Mouse (Mus musculus) midbrain, embryonic 16.5 days (tissue): ENCODE results near the gene Cables2. TPM values are rescaled to one million over a fixed set of nuclear protein-coding genes. Genes with fewer than 3 reads are reported as not detected.

ENCODE experiments used
- ATAC-seq: fragments of 200-750 bp; cut with Nextera tagmentation; 2 replicates; pipeline ENCODE4 v1.8.0; 2017; ENCODE audit warnings: moderate TSS enrichment
- H3K27ac ChIP-seq: fragments of 300-500 bp; sonication (generic); 2 replicates; pipeline ENCODE4 v1.5.1; 2014; ENCODE audit warnings: mild to moderate bottlenecking, low read length, mixed read lengths
- H3K27me3 ChIP-seq: fragments of 300-500 bp; sonication (generic); 2 replicates; pipeline ENCODE4 v1.6.1; 2014; ENCODE audit warnings: low read depth, low read length, mixed read lengths; ENCODE audit not compliant: control insufficient read depth, insufficient read depth
- H3K36me3 ChIP-seq: fragments of 300-500 bp; sonication (generic); 2 replicates; pipeline ENCODE4 v1.6.1; 2014; ENCODE audit warnings: mild to moderate bottlenecking, low read length, moderate library complexity, mixed read lengths; ENCODE audit not compliant: control insufficient read depth, insufficient read depth
- H3K4me1 ChIP-seq: fragments of 300-500 bp; sonication (generic); 2 replicates; pipeline ENCODE4 v1.6.1; 2014; ENCODE audit warnings: mild to moderate bottlenecking, low read length, mixed read lengths; ENCODE audit not compliant: control insufficient read depth, insufficient read depth
- H3K4me2 ChIP-seq: fragments of 300-500 bp; sonication (generic); 2 replicates; pipeline ENCODE4 v1.6.1; 2014; ENCODE audit warnings: mild to moderate bottlenecking, low read length, mixed read lengths
- H3K4me3 ChIP-seq: fragments of 300-500 bp; sonication (generic); 2 replicates; pipeline ENCODE4 v1.5.1; 2014; ENCODE audit warnings: low read depth, mild to moderate bottlenecking, low read length, moderate library complexity, mixed read lengths
- H3K9ac ChIP-seq: fragments of 300-500 bp; sonication (generic); 2 replicates; pipeline ENCODE4 v1.6.1; 2014; ENCODE audit warnings: low read depth, low read length, mixed read lengths
- H3K9me3 ChIP-seq: fragments of 300-500 bp; sonication (generic); replicated peaks from 2 replicates; pipeline ENCODE4 v1.6.1; 2014; ENCODE audit warnings: mild to moderate bottlenecking, low read length, mixed read lengths; ENCODE audit not compliant: control insufficient read depth, poor library complexity, severe bottlenecking
- WGBS: fragments of 180-500 bp; shearing (Covaris S2); extraction: QIAGEN DNeasy Blood & Tissue Kit; methylation state at CpG from one replicate; pipeline ENCODE4 v1.1.7; 2014; 5-methylcytosine and 5-hydroxymethylcytosine counted together
- polyA plus RNA-seq: library from polyadenylated mRNA; unstranded; fragments of >200 nt; fragmentation: Nextera tagmentation; extraction: Ambion mirVana; gene quantifications from 2 replicates; pipeline ENCODE4 v1.2.1, GENCODE M21; 2015

The Cables2 gene
- polyA plus RNA-seq, 1 experiment from 2014 or later, result 24.2 TPM

GRCm38 (mm10) chr2:180306009-180306408 lies 32.7 kb upstream of the Cables2 start:
- no peaks in the 10 kb centered on the region; the same call in 1 of the 2 replicates for H3K9me3 ChIP-seq
- no peaks in the 10 kb centered on the region for H3K36me3 ChIP-seq
- no peak for ATAC-seq
- no peak overlapping the region for H3K9ac ChIP-seq
- no peaks in the 10 kb centered on the region for H3K27me3 ChIP-seq
- H3K4me2 ChIP-seq, result no peak overlapping the region
- WGBS, result 82% methylated on average over 2 of the region's 2 CpGs
- no peak overlapping the region for H3K27ac ChIP-seq
- no peak overlapping the region for H3K4me3 ChIP-seq
- H3K4me1 ChIP-seq, result no peaks in the 10 kb centered on the region

GRCm38 (mm10) chr2:180305490-180305889 lies 32.2 kb upstream of the Cables2 start:
- Histone ChIP-seq H3K4me1 (no peaks in the 10 kb centered on the region), H3K36me3 (no peaks in the 10 kb centered on the region), H3K27me3 (no peaks in the 10 kb centered on the region), H3K9ac (no peak overlapping the region), H3K27ac (no peak overlapping the region), H3K4me3 (no peak overlapping the region), H3K9me3 (no peaks in the 10 kb centered on the region; the same call in 1 of the 2 replicates), H3K4me2 (no peak overlapping the region)
- WGBS, result 84% methylated on average over 3 of the region's 3 CpGs
- no peak for ATAC-seq

GRCm38 (mm10) chr2:180304554-180304953 lies 31.3 kb upstream of the Cables2 start:
- 62% methylated on average over 4 of the region's 4 CpGs for WGBS
- Histone ChIP-seq H3K4me3 (no peak overlapping the region), H3K27ac (no peak overlapping the region), H3K27me3 (no peaks in the 10 kb centered on the region), H3K4me1 (no peaks in the 10 kb centered on the region), H3K9ac (no peak overlapping the region), H3K36me3 (no peaks in the 10 kb centered on the region), H3K4me2 (no peak overlapping the region), H3K9me3 (no peaks in the 10 kb centered on the region; the same call in 1 of the 2 replicates)
- ATAC-seq, result no peak

GRCm38 (mm10) chr2:180303468-180303867 lies 30.2 kb upstream of the Cables2 start:
- Histone ChIP-seq H3K27ac (no peak overlapping the region), H3K27me3 (no peaks in the 10 kb centered on the region), H3K36me3 (no peaks in the 10 kb centered on the region), H3K4me1 (no peaks in the 10 kb centered on the region), H3K9ac (no peak overlapping the region), H3K4me2 (no peak overlapping the region), H3K9me3 (no peaks in the 10 kb centered on the region; the same call in 1 of the 2 replicates), H3K4me3 (no peak overlapping the region)
- 86% methylated on average over 12 of the region's 12 CpGs for WGBS
- ATAC-seq, result no peak

GRCm38 (mm10) chr2:180302201-180302600 lies 28.9 kb upstream of the Cables2 start:
- H3K4me3 ChIP-seq, result no peak overlapping the region
- ATAC-seq, result no peak
- H3K27ac ChIP-seq, result no peak overlapping the region
- H3K9ac ChIP-seq, result no peak overlapping the region
- H3K9me3 ChIP-seq, result no peaks in the 10 kb centered on the region; the same call in 1 of the 2 replicates
- H3K27me3 ChIP-seq, result no peaks in the 10 kb centered on the region
- no peaks in the 10 kb centered on the region for H3K4me1 ChIP-seq
- no peak overlapping the region for H3K4me2 ChIP-seq
- WGBS, result 80% methylated on average over 4 of the region's 4 CpGs
- no peaks in the 10 kb centered on the region for H3K36me3 ChIP-seq

GRCm38 (mm10) chr2:180300771-180301170 lies 27.5 kb upstream of the Cables2 start:
- H3K4me3 ChIP-seq, result no peak overlapping the region
- H3K27ac ChIP-seq, result no peak overlapping the region
- H3K4me1 ChIP-seq, result no peaks in the 10 kb centered on the region
- H3K4me2 ChIP-seq, result no peak overlapping the region
- no peaks in the 10 kb centered on the region; the same call in 1 of the 2 replicates for H3K9me3 ChIP-seq
- WGBS, result 59% methylated on average over 5 of the region's 5 CpGs
- no peaks in the 10 kb centered on the region for H3K36me3 ChIP-seq
- no peak for ATAC-seq
- no peak overlapping the region for H3K9ac ChIP-seq
- H3K27me3 ChIP-seq, result no peaks in the 10 kb centered on the region

GRCm38 (mm10) chr2:180300252-180300651 lies 27.0 kb upstream of the Cables2 start:
- H3K27ac ChIP-seq, result no peak overlapping the region
- 75% methylated on average over 2 of the region's 2 CpGs for WGBS
- no peak for ATAC-seq
- H3K27me3 ChIP-seq, result no peaks in the 10 kb centered on the region
- H3K9ac ChIP-seq, result no peak overlapping the region
- no peaks in the 10 kb centered on the region for H3K36me3 ChIP-seq
- no peak overlapping the region for H3K4me3 ChIP-seq
- H3K4me2 ChIP-seq, result no peak overlapping the region
- no peaks in the 10 kb centered on the region; the same call in 1 of the 2 replicates for H3K9me3 ChIP-seq
- no peaks in the 10 kb centered on the region for H3K4me1 ChIP-seq

GRCm38 (mm10) chr2:180292906-180293305 lies 19.6 kb upstream of the Cables2 start:
- no peaks in the 10 kb centered on the region for H3K4me1 ChIP-seq
- no peak overlapping the region for H3K9ac ChIP-seq
- H3K9me3 ChIP-seq, result no peaks in the 10 kb centered on the region
- ATAC-seq, result no peak
- H3K27me3 ChIP-seq, result no peaks in the 10 kb centered on the region
- H3K4me2 ChIP-seq, result no peak overlapping the region
- H3K27ac ChIP-seq, result no peak overlapping the region
- H3K36me3 ChIP-seq, result no peaks in the 10 kb centered on the region
- no peak overlapping the region for H3K4me3 ChIP-seq
- WGBS, result 73% methylated on average over 8 of the region's 8 CpGs

- 86% methylated on average over 4 of the region's 4 CpGs for WGBS
- Histone ChIP-seq H3K9ac (no peak overlapping the region), H3K9me3 (no peaks in the 10 kb centered on the region), H3K4me2 (no peak overlapping the region), H3K27ac (no peak overlapping the region), H3K36me3 (no peaks in the 10 kb centered on the region), H3K27me3 (no peaks in the 10 kb centered on the region), H3K4me1 (no peaks in the 10 kb centered on the region), H3K4me3 (no peak overlapping the region)
- ATAC-seq, result no peak
Measured at GRCm38 (mm10) chr2:180292026-180292425, 18.7 kb upstream of the Cables2 start.
